Mouse (Mus musculus): ENCODE data around the gene Pate2.

DNA sequence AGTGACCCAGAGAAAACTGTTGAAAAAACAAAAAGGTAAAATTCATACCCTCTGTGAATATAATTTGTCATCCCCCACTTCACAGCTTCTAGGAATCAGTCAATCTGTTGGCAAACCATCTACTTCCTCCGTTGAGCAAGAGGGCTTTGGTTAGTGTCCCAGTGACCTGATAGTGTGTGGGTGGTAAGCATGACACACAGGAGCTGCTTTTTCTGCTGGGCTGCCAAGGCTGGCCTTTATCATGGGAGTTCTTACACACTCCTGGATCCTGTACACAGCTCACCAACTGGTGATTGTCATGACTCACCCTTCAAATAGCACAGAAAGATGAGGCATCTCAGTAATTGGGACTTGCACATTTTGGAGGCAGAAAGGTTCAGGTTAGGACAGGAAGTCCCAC lies 116.9 kb downstream of the Pate2 start, which contains the start of gene Pate1:
- no peak for TF ChIP-seq CTCF (IDR thresholded peaks at IDR 0.05; ENCODE audit: extremely low read depth, insufficient read depth, low read length)
- no peak for TF ChIP-seq POLR2A (IDR thresholded peaks at IDR 0.05; ENCODE audit: extremely low read depth, insufficient read depth, low read length)

All from cortical plate, adult 2 months (tissue).